Mouse (Mus musculus) adipocyte (in vitro differentiated cells): ENCODE results near the gene Dek.

ENCODE experiments used
- DNase-seq: peaks from one replicate; pipeline ENCODE4 v3.0.0-alpha.2; 2016; ENCODE audit warnings: low spot score

The Dek gene

GRCm38 (mm10) chr13:47105711-47106579 is at the start of gene Dek:
TSS of gene Dek (minus strand) at chr13:47106201.
- peak; percentile 79 for DNase-seq

GRCm38 (mm10) chr13:47154866-47155265 is 48.9 kb upstream of the Dek start:
- peak; percentile 53 for DNase-seq

GRCm38 (mm10) chr13:47153206-47153605 is 47.2 kb upstream of the Dek start:
- no peak for DNase-seq

DNA sequence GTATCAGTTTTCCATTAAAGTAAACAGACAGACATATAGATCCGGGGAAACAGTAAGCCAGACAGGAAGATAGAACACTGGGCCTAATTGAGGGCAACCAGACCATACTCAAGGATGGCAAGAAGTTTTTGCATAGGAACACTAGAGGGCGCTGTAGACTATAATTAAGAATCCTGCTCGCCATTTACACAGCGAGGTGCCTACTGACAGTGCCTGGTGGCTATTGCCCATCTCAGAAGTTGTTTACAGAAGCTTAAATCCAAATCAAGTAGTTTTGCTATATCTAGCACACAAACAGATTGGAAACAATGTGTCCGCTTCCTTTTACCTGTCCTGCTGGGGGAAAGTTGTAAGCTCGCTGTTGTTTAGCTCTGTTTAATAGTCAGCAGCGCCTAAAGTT is 46.4 kb upstream of the Dek start:
- DNase-seq = peak; percentile 82

DNA sequence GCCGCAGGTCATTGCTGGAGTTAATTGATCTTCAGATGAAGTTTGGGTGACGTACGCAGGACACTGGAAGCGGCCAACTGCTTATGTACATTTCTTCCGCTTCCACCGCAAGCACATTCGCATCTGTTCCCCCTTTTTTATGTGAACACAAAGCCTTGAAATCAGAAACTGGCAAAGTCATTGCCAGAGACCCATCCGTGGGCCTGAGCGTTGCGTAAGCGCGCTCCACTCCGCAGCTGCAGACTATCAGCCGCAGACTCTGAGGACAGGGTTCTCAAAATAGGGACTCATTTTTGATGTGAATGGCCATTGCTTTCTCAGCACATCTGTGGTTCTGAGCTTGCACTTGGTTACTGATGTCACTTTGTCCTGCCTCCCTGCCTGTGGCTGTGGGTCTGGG is 45.1 kb upstream of the Dek start:
- DNase-seq = no peak

DNA sequence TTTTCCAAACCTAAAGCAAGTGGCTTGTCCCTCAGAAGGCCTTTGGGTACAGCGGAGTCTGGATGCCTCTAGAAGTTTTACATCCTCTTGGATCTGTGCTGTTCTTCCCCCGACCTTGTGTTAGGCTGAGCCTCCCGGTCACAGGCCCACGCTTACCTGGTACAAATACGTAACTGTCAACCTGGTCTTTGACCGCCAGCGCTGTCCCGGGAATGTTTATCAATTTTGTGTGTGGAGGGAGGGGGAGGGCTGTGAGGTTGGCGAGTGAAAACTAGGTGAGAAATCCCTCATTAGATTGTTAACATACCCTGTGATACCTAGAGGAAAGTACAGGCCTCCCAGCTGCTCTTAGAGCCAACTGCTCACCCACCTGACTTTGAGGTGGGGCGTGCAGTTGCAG is 44.0 kb upstream of the Dek start:
- no peak for DNase-seq

DNA sequence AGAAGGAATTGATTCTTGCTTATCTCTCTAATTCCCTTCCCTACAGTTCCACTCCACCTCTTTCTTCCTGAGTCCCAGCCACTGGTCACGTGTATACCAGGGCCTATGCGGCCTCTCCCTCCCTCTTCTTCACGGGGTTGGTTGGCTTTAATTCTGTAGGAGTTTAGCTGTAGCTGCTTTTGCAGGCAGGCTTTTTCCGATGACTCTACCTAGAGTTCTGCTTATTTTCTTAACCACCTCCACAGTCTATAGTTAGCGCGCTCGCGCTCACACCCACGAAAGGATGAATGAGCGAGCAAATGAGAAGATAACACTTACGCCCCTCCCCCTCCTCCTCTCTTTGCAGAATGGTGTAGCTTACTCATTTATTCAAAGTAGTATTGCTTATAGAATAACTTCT is 42.6 kb upstream of the Dek start:
- DNase-seq = no peak

GRCm38 (mm10) chr13:47146388-47146787 is 40.4 kb upstream of the Dek start:
- no peak for DNase-seq

DNA sequence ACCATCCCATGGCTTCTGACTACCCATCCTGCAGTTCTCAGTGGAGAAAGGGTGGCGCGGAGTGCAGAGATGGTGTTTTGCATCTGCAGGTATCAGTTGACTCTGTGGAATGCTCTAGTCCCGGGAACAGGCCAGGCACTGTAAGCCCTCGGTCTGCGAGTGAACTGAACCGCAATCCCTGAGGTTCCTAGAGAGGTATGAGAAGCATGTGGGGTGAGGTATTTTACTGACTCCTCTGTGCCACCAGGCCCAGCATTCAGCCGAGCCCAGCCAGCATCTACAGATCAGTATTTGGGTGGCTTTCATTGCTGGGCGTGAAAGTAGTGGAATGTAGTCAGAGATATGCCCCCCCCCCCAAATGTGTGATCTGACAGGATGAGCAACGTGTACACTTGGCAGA is 39.9 kb upstream of the Dek start:
- DNase-seq = no peak

GRCm38 (mm10) chr13:47142764-47143163 is 36.8 kb upstream of the Dek start:
- no peak for DNase-seq

DNA sequence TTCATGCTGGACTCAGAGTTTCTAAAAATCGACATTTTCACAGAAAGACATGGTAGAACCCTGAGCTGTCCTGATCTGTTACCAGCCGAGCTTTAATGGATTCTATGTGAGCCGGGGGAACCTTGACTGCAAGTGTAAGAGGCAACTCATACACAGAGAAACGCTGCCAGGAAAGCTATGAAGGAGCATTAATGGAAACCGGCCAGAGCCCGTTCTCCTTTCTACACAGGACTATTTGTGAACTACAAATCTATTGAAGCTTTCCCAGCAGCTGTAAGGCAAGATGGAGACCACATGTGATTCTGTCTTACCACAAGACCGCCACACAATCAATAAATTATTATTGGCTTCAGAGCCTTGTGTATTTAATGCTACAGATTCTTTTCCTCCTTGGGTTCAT is 29.7 kb upstream of the Dek start:
- no peak for DNase-seq

DNA sequence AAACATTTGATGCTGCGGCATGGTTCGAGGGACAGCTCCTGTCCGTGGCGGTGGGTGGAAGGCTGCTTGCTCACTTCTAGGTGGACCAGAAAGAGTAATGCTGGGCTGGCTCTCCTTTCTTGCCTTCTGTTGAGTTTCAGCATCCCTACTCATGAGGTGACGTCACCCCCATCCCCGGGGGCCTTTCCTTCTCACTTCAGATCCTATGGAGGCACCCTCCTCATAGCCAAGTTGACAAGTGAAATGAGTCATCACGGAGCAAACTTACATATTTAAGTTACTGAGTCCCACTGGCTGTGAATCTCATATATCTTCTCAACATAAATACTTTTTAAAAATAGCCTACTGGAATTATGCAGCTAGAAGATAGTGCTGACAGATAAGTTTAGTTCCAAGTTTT is 28.8 kb upstream of the Dek start:
- no peak for DNase-seq

DNA sequence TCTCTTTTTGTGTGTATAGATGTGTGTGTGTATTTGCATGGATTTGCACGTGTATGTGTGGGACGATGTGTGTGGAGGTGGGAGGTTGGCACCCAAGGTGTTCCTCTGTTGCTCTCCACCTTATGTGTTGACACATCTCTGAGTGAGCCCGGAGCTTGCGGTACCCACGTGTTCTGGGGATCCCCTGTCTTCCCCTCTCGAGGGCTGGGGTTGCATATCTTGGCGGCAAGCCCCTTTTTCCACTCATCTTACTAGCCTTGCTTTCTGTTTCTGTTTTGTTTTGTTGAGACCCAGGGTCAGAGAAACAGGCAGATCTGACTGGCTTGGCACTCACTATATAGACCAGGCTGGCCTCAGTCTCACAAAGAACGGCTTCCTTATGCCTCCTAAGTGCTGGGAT is 27.1 kb upstream of the Dek start:
- no peak for DNase-seq

GRCm38 (mm10) chr13:47129090-47129489 is 23.1 kb upstream of the Dek start:
- no peak for DNase-seq

DNA sequence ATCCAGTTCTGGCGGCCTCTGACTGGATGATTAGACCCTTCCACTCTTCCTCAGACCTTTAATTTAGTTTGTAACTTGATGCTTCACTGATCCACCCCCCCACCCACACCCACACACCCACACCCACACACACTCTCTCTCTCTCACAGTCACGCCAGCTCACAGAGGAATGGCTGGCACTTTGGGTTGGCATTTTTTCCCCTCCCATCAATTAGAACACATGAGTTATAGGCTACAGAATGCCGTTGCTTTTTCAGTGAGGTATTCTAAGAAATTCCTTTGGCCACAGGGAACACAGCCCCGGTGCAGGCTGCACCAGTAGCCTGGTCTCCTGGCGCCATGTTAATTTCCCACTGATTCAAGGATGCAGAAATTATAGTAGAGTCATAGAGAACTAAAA is 19.6 kb upstream of the Dek start:
- DNase-seq = no peak

GRCm38 (mm10) chr13:47124986-47125385 is 19.0 kb upstream of the Dek start:
- no peak for DNase-seq

- DNase-seq = no peak
Measured at GRCm38 (mm10) chr13:47124449-47124848, 18.4 kb upstream of the Dek start.

DNA sequence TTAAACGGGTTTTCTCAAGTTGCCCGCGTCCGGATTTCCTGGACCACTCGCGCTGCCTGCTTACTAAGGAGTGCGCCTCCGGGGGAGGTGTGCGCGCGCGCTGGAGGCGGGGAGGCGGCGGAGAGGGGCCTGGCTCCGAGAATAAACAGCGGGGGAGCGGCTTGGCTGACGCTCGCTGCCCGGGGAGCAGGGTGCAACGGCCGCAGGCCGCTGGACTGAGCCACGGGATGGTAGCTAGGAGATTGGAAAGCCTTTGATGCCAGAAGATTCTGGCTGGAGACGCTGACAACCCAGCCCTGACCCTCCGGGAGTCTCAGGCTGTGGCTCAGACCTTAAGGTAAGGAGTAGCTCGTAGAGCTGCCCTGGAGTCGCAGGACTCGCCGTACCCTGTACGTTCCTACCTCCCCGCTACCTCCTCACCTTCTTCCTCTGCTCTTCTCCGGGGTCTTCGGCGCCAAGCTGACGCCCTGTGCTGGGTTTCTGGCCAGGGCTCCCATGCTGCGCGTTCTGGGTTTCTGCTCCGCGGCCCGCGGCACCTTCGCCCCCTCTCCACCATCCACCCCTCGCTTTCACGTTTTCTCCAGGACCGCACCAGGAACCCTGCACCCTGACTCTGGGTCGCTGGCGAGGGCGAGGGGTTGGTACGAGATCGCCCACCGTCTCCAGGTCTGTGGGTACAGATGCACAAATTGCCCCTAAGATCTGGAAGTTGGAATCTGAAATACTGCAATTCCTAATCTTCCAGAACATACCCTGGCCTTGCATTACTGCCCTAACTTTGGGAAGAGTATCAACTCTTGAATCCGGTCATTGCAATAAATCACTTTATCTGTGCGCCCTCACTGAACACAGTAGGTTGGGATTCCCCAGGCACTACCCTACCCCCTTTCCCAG is 16.8 kb upstream of the Dek start, which contains the start of gene Rnf144b:
TSS of gene Rnf144b (plus strand) at position 120 of the 894 bp plus-strand sequence.
- DNase-seq = no peak

- no peak for DNase-seq
Measured at GRCm38 (mm10) chr13:47121333-47121889, 15.4 kb upstream of the Dek start.

DNA sequence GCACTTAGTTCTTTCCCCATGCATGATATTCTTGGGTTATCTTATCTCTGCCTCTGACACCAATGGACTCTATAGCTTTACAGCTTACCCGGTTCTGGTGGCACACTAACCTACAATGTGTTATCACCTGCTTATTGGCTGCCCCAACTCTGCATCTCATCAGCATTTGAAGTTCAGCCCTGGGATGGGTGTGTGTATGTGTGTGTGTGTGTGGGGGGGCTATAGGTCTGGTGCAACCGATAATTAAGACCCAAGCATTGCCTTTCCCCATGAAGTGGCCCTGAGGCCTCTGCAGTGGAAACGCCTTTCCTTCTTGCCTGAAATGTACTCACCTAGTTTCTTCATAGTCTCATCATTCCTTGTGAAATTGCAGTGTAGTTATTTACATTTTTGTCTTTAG is 10.0 kb upstream of the Dek start:
- no peak for DNase-seq

- DNase-seq = no peak
Measured at GRCm38 (mm10) chr13:47112924-47113323, 6.9 kb upstream of the Dek start.

DNA sequence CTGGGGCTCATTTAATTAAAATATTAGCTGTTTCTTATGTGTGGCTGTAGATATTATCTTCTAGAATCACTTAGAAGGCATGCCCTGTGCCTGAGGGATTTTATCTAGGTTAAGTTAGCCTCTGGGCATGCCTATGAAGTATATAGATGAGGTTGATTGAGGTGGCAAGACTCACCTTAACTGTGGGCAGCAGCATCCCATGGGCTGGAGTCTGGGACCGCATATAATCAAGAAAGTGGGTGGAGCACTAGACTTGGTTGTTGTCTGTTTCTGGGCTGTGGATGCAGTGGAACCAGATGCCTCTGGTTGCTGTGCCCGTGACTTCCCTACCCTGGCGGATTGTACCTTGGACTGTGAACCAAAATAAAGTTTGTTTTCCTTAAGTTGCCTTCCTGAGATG is 6.1 kb upstream of the Dek start:
- no peak for DNase-seq

GRCm38 (mm10) chr13:47111185-47111584 is 5.2 kb upstream of the Dek start:
- DNase-seq = no peak
